Mouse (Mus musculus) ES-E14 (cell line): ENCODE data around the gene Carhsp1. TPM values are rescaled to one million over a fixed set of nuclear protein-coding genes. Genes with fewer than 3 reads are reported as not detected.

Experiments used
- DNase-seq: peaks from one replicate; pipeline ENCODE4 v3.0.0-alpha.2; 2013; ENCODE audit warnings: low read depth, low spot score
- H3K27ac ChIP-seq: 2 replicates; pipeline ENCODE4 v1.5.1; 2012; ENCODE audit warnings: low read depth, mild to moderate bottlenecking, low read length, moderate library complexity, mixed read lengths; ENCODE audit not compliant: poor library complexity, insufficient read depth, severe bottlenecking
- H3K36me3 ChIP-seq: 2 replicates; pipeline ENCODE4 v1.6.1; 2012; ENCODE audit warnings: mild to moderate bottlenecking, low read length, moderate library complexity, mixed read lengths; ENCODE audit not compliant: control insufficient read depth, poor library complexity, insufficient read depth, severe bottlenecking
- H3K4me1 ChIP-seq, 2 experiments: fragments of 150-350 bp in 1 of 2; sonication (generic) in 1 of 2; 2 replicates each; pipeline ENCODE4 v1.6.1; 2012; ENCODE audit warnings: low read length in 2 of 2, mild to moderate bottlenecking in 1 of 2, mixed read lengths in 1 of 2; ENCODE audit not compliant: control insufficient read depth in 2 of 2, insufficient read depth in 2 of 2, poor library complexity in 1 of 2
- H3K4me3 ChIP-seq, 2 experiments: fragments of 150-350 bp in 1 of 2; sonication (generic) in 1 of 2; 2 replicates each; pipeline ENCODE4 v1.5.1; 2012; ENCODE audit warnings: low read length in 2 of 2, low read depth in 1 of 2, mild to moderate bottlenecking in 1 of 2, mixed read lengths in 1 of 2; ENCODE audit not compliant: insufficient read depth in 1 of 2, poor library complexity in 1 of 2, severe bottlenecking in 1 of 2
- H3K9ac ChIP-seq: 2 replicates; pipeline ENCODE4 v1.6.1; 2012; ENCODE audit warnings: low read depth, mild to moderate bottlenecking, low read length, mixed read lengths; ENCODE audit not compliant: poor library complexity, insufficient read depth, severe bottlenecking
- H3K9me3 ChIP-seq: fragments of 150-350 bp; sonication (generic); 2 replicates; pipeline ENCODE4 v1.6.1; 2012; ENCODE audit warnings: low read depth, mild to moderate bottlenecking, low read length; ENCODE audit not compliant: control insufficient read depth, insufficient read depth
- CHD2 ChIP-seq: IDR thresholded peaks from 2 replicates; pipeline ENCODE4 v1.6.1; 2014; ENCODE audit warnings: mild to moderate bottlenecking, low read depth, low read length, inconsistent platforms
- HCFC1 ChIP-seq: IDR thresholded peaks from 2 replicates; pipeline ENCODE4 v1.6.1; 2012; ENCODE audit warnings: low read length, inconsistent platforms, borderline replicate concordance; ENCODE audit not compliant: insufficient read depth
- MAFK ChIP-seq: IDR thresholded peaks from 2 replicates; pipeline ENCODE4 v1.6.1; 2014; ENCODE audit warnings: mild to moderate bottlenecking, low read depth, low read length, inconsistent platforms; ENCODE audit not compliant: insufficient read depth
- ZC3H11A ChIP-seq: IDR thresholded peaks from 2 replicates; pipeline ENCODE4 v1.6.1; 2012; ENCODE audit warnings: low read depth, mild to moderate bottlenecking, inconsistent platforms, low read length, borderline replicate concordance
- ZNF384 ChIP-seq: IDR thresholded peaks from 2 replicates; pipeline ENCODE4 v1.6.1; 2012; ENCODE audit warnings: low read depth, low read length, inconsistent platforms
- in situ Hi-C, 2 experiments: fragments of 600-800 bp; cut with MboI; formaldehyde crosslinking; loops; one replicate each; pipeline ENCODE4 v1.15.1; 2025; ENCODE audit warnings: low sequenced_read_pairs in 2 of 2, inconsistent platforms in 1 of 2; ENCODE audit not compliant: unreplicated experiment in 2 of 2
- total RNA-seq: library from RNA; depleted of rRNA; stranded (reverse); fragments of 300-350 nt; gene quantifications from 2 replicates; pipeline ENCODE4 v1.2.3, GENCODE M21; 2012

Carhsp1 gene
- total RNA-seq, 1 experiment = 66.6 TPM

DNA sequence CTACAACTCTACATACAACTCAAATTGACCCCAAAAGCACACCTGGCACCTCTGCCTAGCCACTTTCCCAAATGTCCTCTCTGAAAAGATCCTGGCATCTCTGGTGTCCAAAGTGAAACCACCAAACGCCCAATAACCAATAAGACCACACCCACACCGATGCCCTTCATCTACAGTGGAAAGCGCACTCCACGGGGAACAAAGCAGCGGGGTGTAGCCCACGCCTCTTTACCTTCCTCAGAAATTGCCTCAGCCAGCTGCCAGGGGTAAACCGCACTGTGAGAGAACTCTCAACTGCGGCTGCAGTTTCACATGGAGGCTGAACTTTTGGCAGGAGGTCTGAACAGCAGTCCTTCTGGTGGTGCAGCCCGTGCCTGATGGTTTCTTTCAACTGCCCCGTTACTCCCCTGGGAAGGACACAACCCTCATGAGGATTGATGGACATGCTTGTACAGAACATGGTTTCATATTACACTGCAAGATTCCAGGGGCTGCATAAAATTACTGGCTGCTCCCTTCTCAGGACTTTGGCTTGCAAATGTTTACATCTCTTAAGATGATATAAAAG lies 43.6 kb upstream of the Carhsp1 start:
- no peak overlapping the region for H3K27ac ChIP-seq
- DNase-seq = no peak
- H3K4me1 ChIP-seq = peaks cover 0 to 15% of the 10 kb centered on the region in 2 experiments; a peak in 2 of 4 replicates
- no peak overlapping the region for H3K4me3 ChIP-seq
- no peak overlapping the region for H3K9ac ChIP-seq
- in situ Hi-C loops = no loop called here
- no peaks in the 10 kb centered on the region for H3K9me3 ChIP-seq
- peaks cover 53% of the 10 kb centered on the region for H3K36me3 ChIP-seq
- no peak for TF ChIP-seq MAFK
- TF ChIP-seq ZNF384 = no peak
- TF ChIP-seq CHD2 = no peak
- TF ChIP-seq ZC3H11A = no peak
- TF ChIP-seq HCFC1 = no peak

DNA sequence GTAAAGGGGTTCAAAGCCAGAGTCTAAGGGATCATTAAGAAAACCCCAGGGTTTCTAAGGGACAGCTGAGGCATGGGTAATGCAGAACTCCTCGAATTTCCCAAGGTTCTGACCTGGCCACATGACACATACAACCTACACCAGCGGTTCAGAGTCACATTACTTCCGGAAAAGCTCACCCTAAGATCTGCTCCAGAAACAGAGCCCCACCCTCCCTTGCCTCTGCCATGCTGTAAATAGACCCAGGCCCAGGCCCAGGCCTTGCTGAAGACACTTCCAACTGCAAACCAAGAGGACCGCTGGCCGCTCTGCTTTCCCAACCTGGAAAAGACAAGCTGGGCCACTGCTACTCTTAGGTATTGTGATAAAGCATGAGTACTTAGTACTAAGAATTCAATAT lies 42.9 kb upstream of the Carhsp1 start:
- in situ Hi-C loops = no loop called here
- Histone ChIP-seq H3K27ac (no peak overlapping the region), H3K9ac (no peak overlapping the region), H3K9me3 (no peaks in the 10 kb centered on the region), H3K36me3 (peaks cover 57% of the 10 kb centered on the region), H3K4me3 (no peak overlapping the region), H3K4me1 (peaks cover 0 to 15% of the 10 kb centered on the region in 2 experiments; a peak in 2 of 4 replicates)
- DNase-seq = no peak
- no peak for TF ChIP-seq CHD2
- no peak for TF ChIP-seq MAFK
- no peak for TF ChIP-seq ZNF384

DNA sequence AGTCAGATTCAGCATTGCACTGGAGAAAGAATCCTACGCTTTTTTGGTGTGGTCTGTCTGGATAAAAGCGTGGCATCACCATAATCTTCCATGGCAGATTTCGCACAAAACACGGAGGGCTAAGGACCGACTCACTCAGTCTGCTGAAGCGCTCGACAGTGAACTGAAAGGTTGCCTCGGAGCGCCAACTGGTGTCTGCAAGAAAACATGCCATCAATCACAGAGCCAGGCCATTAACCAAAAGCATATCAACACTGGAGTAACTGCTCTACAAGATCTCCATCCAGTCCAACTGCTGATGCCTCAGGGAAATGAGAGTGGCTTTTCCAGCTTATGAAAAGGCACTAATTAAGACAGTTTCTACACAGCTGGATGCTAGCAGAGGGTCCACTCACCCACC lies 40.0 kb upstream of the Carhsp1 start:
- Histone ChIP-seq H3K9me3 (no peaks in the 10 kb centered on the region), H3K9ac (no peak overlapping the region), H3K36me3 (peaks cover 75% of the 10 kb centered on the region), H3K4me3 (no peak overlapping the region), H3K4me1 (peaks cover 3 to 20% of the 10 kb centered on the region in 2 experiments; a peak in 2 of 4 replicates), H3K27ac (no peak overlapping the region)
- in situ Hi-C loops = no loop called here
- DNase-seq = no peak
- TF ChIP-seq CHD2 (no peak), HCFC1 (no peak), ZNF384 (no peak), ZC3H11A (no peak)

DNA sequence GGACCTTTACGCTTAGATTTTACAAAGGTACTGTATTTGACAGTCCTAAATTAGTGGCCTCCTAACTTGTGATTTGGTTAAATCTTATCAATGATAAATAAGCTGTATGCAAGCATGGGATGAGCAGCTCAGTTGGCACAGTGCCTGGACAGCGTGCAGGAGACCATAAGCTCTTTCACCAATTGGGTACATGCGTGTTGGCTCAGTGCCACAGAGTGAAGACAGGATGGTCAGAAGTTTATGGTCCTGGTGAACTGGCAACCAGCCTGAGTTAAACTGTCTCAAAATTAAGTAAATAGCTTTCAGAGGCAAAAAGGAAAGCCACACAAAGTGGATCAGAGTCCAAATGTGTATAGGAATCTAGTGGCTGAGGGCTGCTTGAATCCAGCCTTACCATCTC lies 28.6 kb upstream of the Carhsp1 start:
- Histone ChIP-seq H3K27ac (no peak overlapping the region), H3K36me3 (peaks cover 78% of the 10 kb centered on the region), H3K9me3 (no peaks in the 10 kb centered on the region), H3K4me3 (no peak overlapping the region), H3K9ac (no peak overlapping the region), H3K4me1 (peaks cover 0 to 1% of the 10 kb centered on the region in 2 experiments; a peak in 1 of 4 replicates)
- DNase-seq = no peak
- in situ Hi-C loops = no loop called here
- TF ChIP-seq ZC3H11A (no peak), CHD2 (no peak), HCFC1 (no peak), MAFK (no peak), ZNF384 (no peak)

DNA sequence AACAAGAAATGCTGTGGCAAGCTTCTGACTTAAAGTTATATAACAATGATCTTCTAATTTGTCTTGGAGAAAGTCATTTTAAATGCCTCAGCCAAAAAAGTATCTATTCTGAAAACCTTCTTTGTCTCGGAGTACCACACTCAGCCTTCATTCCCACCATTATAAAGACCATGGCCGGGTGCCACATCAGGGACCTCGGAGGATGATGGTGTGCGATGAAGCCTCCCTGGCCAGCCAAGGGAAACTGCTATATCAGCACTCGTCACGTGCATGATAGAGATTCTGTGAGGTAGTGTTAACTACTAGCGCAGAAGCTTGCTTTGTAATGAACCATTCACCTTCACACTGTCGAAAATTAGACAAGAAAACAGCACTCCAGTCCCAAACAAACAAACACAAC lies 27.6 kb upstream of the Carhsp1 start:
- TF ChIP-seq ZNF384 (no peak), MAFK (no peak), CHD2 (no peak), HCFC1 (no peak)
- no peaks in the 10 kb centered on the region for H3K9me3 ChIP-seq
- peaks cover 81% of the 10 kb centered on the region for H3K36me3 ChIP-seq
- no peak overlapping the region for H3K4me3 ChIP-seq
- in situ Hi-C loops = loop anchor here in 1 of 2 experiments (10.0 kb wide), 1 partner anchor 165 kb away; no protein-coding TSS in a partner anchor
- no peak for DNase-seq
- H3K9ac ChIP-seq = no peak overlapping the region
- no peaks in the 10 kb centered on the region for H3K4me1 ChIP-seq
- H3K27ac ChIP-seq = no peak overlapping the region
